Mouse (Mus musculus) liver, postnatal 0 days (tissue): ENCODE data around the gene Gm1043.

ENCODE experiments used
- CTCF ChIP-seq: sonication (generic); IDR thresholded peaks from 2 replicates; pipeline ENCODE4 v1.5.1; 2016; ENCODE audit warnings: antibody characterized with exemption, low read depth
- EP300 ChIP-seq: IDR thresholded peaks from 2 replicates; pipeline ENCODE4 v1.6.1; 2016; ENCODE audit warnings: antibody characterized with exemption, low read depth, mild to moderate bottlenecking

- TF ChIP-seq CTCF, result no peak
- no peak for TF ChIP-seq EP300
Measured at GRCm38 (mm10) chr5:37150650-37151049, 65.5 kb downstream of the Gm1043 start.
